ENCODE assay signal across 8 mouse cellular contexts in the genomic region with DNA sequence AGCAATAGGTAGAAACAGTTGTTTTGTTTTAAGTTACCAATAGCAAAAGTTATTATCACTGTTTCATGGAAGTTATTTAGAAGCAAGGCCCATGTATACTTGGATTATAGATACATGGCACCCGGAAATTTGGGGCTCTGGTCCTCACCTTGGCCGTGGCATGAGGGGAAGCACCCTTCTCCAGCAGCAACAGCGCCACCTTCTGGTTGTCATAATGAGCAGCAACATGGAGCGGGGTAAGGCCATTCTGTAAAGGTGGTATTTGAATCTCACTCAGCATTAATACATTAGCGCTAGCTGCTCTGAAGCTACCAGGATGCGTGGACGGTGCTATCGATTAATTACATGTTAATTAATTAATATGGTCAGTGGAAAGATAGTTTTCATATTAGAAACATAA.
A peak's percentile ranks its signal among the peaks of the same experiment; 100 is the strongest.
DNase-seq lines count a peak whose midpoint lies in the region; ATAC-seq and TF ChIP-seq lines count a peak whose summit lies in the region.

No protein-coding gene starts in this region.

- 52% methylated on average over 8 of the region's 8 CpGs for WGBS in forebrain, embryonic 13.5 days

- ATAC-seq in forebrain, embryonic 13.5 days, result peak; percentile 81
- peak; percentile 71 for ATAC-seq in megakaryocyte-erythroid progenitor cell, adult 5-6 weeks (replicated peaks; ENCODE audit: low FRiP score, low TSS enrichment, poor library complexity, severe bottlenecking)

- H3K27ac ChIP-seq in gastrocnemius, adult 2 months, result no peak overlapping the region
- no peak overlapping the region for H3K27ac ChIP-seq in forebrain, embryonic 13.5 days

- H3K9me3 ChIP-seq in forebrain, embryonic 13.5 days (replicated peaks), result no peaks in the 10 kb centered on the region

- intact Hi-C loops in gastrocnemius, adult 2 months (cut with DNase I), result loop anchor here (2.0 kb wide), 1 partner anchor 34 kb away; no protein-coding TSS in a partner anchor

- no peak overlapping the region for H3K4me3 ChIP-seq in gastrocnemius, adult 2 months
- H3K4me3 ChIP-seq in forebrain, embryonic 13.5 days, result no peak overlapping the region

- no peak overlapping the region for H3K4me2 ChIP-seq in forebrain, embryonic 13.5 days

- no peaks in the 10 kb centered on the region for H3K27me3 ChIP-seq in forebrain, embryonic 13.5 days

- H3K9ac ChIP-seq in forebrain, embryonic 13.5 days, result no peak overlapping the region

- no peaks in the 10 kb centered on the region for H3K4me1 ChIP-seq in forebrain, embryonic 13.5 days

- peak; percentile 51 for DNase-seq in gastrocnemius, adult 2 months
- no peak for DNase-seq in gastrocnemius, adult 8-10 months (ENCODE audit: low spot score in 2 of 2)
- DNase-seq in 3T3-L1 (ENCODE audit: low read depth, low spot score), result peak; percentile 54
- DNase-seq in adrenal gland, postnatal 36 days, result peak; percentile 17 to 54
- no peak for DNase-seq in ovary, postnatal 14 days (ENCODE audit: low spot score)
- no peak for DNase-seq in spleen, postnatal 36 days (ENCODE audit: low spot score in 2 of 2)

- TF ChIP-seq CTCF in gastrocnemius, adult 2 months (IDR thresholded peaks at IDR 0.05), result peak; percentile 77

- peaks cover 59% of the 10 kb centered on the region for H3K36me3 ChIP-seq in forebrain, embryonic 13.5 days (ENCODE audit: poor library complexity, severe bottlenecking)

Comparison
In these comparisons a context has a peak if more than half of its experiments do, and no peak if none do; other contexts are left out.
1. DNase-seq: peak in gastrocnemius, adult 2 months (single experiment), 3T3-L1 (single experiment) and adrenal gland, postnatal 36 days (2 of 2); none in gastrocnemius, adult 8-10 months (0 of 2), ovary, postnatal 14 days (single experiment) and spleen, postnatal 36 days (0 of 2).